Mouse (Mus musculus) olfactory bulb, adult 2 months (tissue): ENCODE measurements around the gene Plxnc1.

Experiments
- CTCF ChIP-seq: fragments of 200-500 bp; IDR thresholded peaks from 2 replicates; pipeline ENCODE4 v1.5.1; 2012; ENCODE audit warnings: low read depth, mild to moderate bottlenecking, low read length, moderate library complexity; ENCODE audit not compliant: insufficient read depth
- POLR2A ChIP-seq: fragments of 200-500 bp; IDR thresholded peaks from 2 replicates; pipeline ENCODE4 v1.6.1; 2012; ENCODE audit warnings: mild to moderate bottlenecking, low read depth, low read length, moderate library complexity; ENCODE audit not compliant: insufficient read depth

- TF ChIP-seq CTCF (no peak), POLR2A (no peak)
These were observed 155.4 kb downstream of the Plxnc1 start for GRCm38 (mm10) chr10:94789205-94789604.
